Mouse (Mus musculus) lung, postnatal 0 days (tissue): ENCODE data around the gene Mpc1. TPM values are rescaled to one million over a fixed set of nuclear protein-coding genes. Genes with fewer than 3 reads are reported as not detected.

ENCODE experiments used
- ATAC-seq: fragments of 200-750 bp; cut with Nextera tagmentation; 2 replicates; pipeline ENCODE4 v1.8.0; 2017; ENCODE audit warnings: moderate library complexity
- DNase-seq: peaks from one replicate; pipeline ENCODE4 v3.0.0-alpha.2; 2016; ENCODE audit warnings: low spot score
- H3K27ac ChIP-seq: fragments of 300-500 bp; sonication (generic); 2 replicates; pipeline ENCODE4 v1.5.1; 2014; ENCODE audit warnings: antibody characterized with exemption, mild to moderate bottlenecking, low read length, mixed read lengths
- H3K27me3 ChIP-seq: fragments of 300-500 bp; sonication (generic); replicated peaks from 2 replicates; pipeline ENCODE4 v1.6.1; 2014; ENCODE audit warnings: low read length, mixed read lengths; ENCODE audit not compliant: insufficient read depth
- H3K36me3 ChIP-seq: fragments of 300-500 bp; sonication (generic); 2 replicates; pipeline ENCODE4 v1.6.1; 2014; ENCODE audit warnings: low read length, mixed read lengths; ENCODE audit not compliant: insufficient read depth
- H3K4me1 ChIP-seq: fragments of 300-500 bp; sonication (generic); 2 replicates; pipeline ENCODE4 v1.6.1; 2014; ENCODE audit warnings: antibody characterized with exemption, low read depth, low read length, mixed read lengths; ENCODE audit not compliant: insufficient read depth
- H3K4me2 ChIP-seq: fragments of 300-500 bp; sonication (generic); replicated peaks from 2 replicates; pipeline ENCODE4 v1.6.1; 2014; ENCODE audit warnings: low read depth, mild to moderate bottlenecking, low read length, moderate library complexity, mixed read lengths
- H3K4me3 ChIP-seq: fragments of 300-500 bp; sonication (generic); 2 replicates; pipeline ENCODE4 v1.5.1; 2014; ENCODE audit warnings: low read depth, low read length
- H3K9ac ChIP-seq: fragments of 300-500 bp; sonication (generic); replicated peaks from 2 replicates; pipeline ENCODE4 v1.6.1; 2014; ENCODE audit warnings: low read depth, mild to moderate bottlenecking
- H3K9me3 ChIP-seq: fragments of 300-500 bp; sonication (generic); 2 replicates; pipeline ENCODE4 v1.6.1; 2016; ENCODE audit warnings: low read length, mixed read lengths
- CTCF ChIP-seq: IDR thresholded peaks from 2 replicates; pipeline ENCODE4 v1.5.1; 2016; ENCODE audit warnings: antibody characterized with exemption, mild to moderate bottlenecking
- EP300 ChIP-seq: IDR thresholded peaks from 2 replicates; pipeline ENCODE4 v1.6.1; 2016; ENCODE audit warnings: antibody characterized with exemption, mild to moderate bottlenecking, control low read depth
- WGBS: fragments of 180-500 bp; shearing (Covaris S2); extraction: QIAGEN DNeasy Blood & Tissue Kit; methylation state at CpG from one replicate; pipeline ENCODE4 v1.1.7; 2014; 5-methylcytosine and 5-hydroxymethylcytosine counted together
- polyA plus RNA-seq: library from polyadenylated mRNA; unstranded; fragments of >200 nt; fragmentation: Nextera tagmentation; extraction: Ambion mirVana; gene quantifications from 2 replicates; pipeline ENCODE4 v1.2.1, GENCODE M21; 2015

Gene Mpc1
- polyA plus RNA-seq, 1 experiment from 2014 or later, result 283 TPM

DNA sequence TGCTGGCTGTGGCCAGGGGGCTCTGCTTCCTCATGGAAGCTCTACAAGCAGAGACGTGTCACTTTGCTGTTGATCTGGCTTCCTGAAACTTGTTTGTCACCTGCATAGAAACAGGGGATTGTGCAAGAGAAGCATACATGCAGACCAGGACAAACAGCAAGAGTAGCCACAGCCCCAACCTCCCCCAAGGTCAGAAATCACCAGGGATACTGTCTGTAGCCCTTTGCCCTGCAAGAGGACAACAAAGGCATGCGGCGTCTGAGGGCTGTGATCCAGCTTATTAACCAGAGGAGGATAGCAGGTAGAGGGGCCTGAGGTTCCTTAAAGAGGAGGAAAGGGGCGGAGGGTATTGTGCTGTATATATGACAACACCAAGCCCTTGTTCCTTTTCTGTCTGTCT, 6.6 kb upstream of the Mpc1 start:
- TF ChIP-seq CTCF, result no peak
- TF ChIP-seq EP300, result no peak
- Histone ChIP-seq H3K36me3 (no peaks in the 10 kb centered on the region), H3K27ac (no peak overlapping the region), H3K4me2 (no peak overlapping the region), H3K9ac (no peak overlapping the region), H3K4me1 (peaks cover 3% of the 10 kb centered on the region; the same call in 1 of the 2 replicates), H3K9me3 (no peaks in the 10 kb centered on the region), H3K27me3 (no peaks in the 10 kb centered on the region), H3K4me3 (no peak overlapping the region)
- 64% methylated on average over 4 of the region's 4 CpGs for WGBS
- ATAC-seq (no peak), DNase-seq (no peak)

DNA sequence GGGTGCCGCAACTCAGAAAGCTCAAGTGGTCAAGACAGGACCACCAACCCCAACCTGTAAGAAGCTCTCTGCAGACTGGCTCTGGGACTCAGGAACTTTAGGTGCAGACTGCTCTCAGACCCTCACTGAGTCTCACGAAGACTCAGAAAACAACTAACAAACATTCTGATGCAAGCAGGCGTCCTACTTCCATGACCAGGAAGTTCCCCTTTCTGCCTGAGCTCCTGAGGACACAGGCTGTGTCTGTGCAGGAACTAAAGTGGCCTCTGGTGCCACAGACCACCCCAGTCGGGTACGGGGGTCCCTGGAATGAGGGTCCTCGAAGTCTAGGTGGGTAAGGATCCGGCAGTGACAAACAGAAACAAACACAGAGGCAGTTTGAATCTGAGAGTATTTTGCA, 6.0 kb upstream of the Mpc1 start:
- H3K27ac ChIP-seq, result no peak overlapping the region
- H3K36me3 ChIP-seq, result no peaks in the 10 kb centered on the region
- no peak overlapping the region for H3K4me3 ChIP-seq
- DNase-seq, result no peak
- no peak for TF ChIP-seq CTCF
- TF ChIP-seq EP300, result no peak
- WGBS, result 72% methylated on average over 7 of the region's 7 CpGs
- no peaks in the 10 kb centered on the region for H3K9me3 ChIP-seq
- no peaks in the 10 kb centered on the region for H3K27me3 ChIP-seq
- no peak overlapping the region for H3K9ac ChIP-seq
- peaks cover 3% of the 10 kb centered on the region; the same call in 1 of the 2 replicates for H3K4me1 ChIP-seq
- H3K4me2 ChIP-seq, result no peak overlapping the region
- ATAC-seq, result no peak

DNA sequence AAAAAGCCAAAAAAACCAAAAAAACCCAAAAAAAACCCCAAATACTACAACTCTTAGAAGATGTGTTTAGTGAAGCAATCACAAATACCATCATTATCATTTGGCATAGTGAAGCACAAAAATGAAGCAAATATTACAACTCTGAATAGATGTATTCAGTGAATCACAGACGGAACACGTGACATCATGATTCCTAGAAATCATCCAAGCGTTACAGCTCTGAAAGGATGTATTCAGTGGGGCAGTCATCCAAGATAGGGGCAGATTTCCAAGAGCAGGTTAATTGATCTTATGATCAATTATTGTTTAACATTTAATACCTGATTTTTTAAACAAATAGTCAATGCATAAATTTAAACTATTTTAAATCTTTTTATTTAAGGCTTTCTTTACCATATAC, 5.4 kb upstream of the Mpc1 start:
- H3K9me3 ChIP-seq, result no peaks in the 10 kb centered on the region
- ATAC-seq (no peak), DNase-seq (no peak)
- H3K4me1 ChIP-seq, result 0 out of 2 replicates have a peak, but pooled peaks cover 1% of the 10 kb centered on the region
- H3K4me3 ChIP-seq, result no peak overlapping the region
- no peak overlapping the region for H3K9ac ChIP-seq
- 86% methylated on average over 3 of the region's 3 CpGs for WGBS
- no peak for TF ChIP-seq CTCF
- TF ChIP-seq EP300, result no peak
- H3K4me2 ChIP-seq, result no peak overlapping the region
- H3K27me3 ChIP-seq, result no peaks in the 10 kb centered on the region
- no peaks in the 10 kb centered on the region for H3K36me3 ChIP-seq
- no peak overlapping the region for H3K27ac ChIP-seq

DNA sequence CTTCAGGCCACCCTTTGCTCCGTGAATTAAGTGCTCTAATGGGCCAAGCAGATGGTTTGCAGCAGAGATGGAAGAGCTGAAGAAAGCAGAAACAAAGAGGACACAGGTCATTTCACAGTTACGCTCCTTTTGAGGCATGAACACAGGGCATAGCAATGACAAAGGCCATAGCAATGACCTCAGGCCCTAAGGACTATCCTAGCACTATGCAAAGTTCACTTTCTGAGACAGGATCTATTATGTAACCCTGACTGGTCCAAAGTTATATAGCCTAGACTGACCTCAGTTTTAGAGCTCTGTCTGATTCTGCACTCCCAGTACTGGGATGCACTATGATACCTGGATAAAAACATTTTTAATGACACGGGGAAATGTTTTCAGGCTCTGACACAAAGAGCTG, 4.3 kb upstream of the Mpc1 start:
- TF ChIP-seq EP300 (no peak), CTCF (no peak)
- no peaks in the 10 kb centered on the region for H3K9me3 ChIP-seq
- DNase-seq (no peak), ATAC-seq (no peak)
- H3K27ac ChIP-seq, result no peak overlapping the region
- H3K27me3 ChIP-seq, result no peaks in the 10 kb centered on the region
- no peaks in the 10 kb centered on the region for H3K4me1 ChIP-seq
- no peaks in the 10 kb centered on the region for H3K36me3 ChIP-seq
- WGBS, result 69% methylated on average over 3 of the region's 3 CpGs
- H3K4me3 ChIP-seq, result no peak overlapping the region
- no peak overlapping the region for H3K4me2 ChIP-seq
- H3K9ac ChIP-seq, result no peak overlapping the region

DNA sequence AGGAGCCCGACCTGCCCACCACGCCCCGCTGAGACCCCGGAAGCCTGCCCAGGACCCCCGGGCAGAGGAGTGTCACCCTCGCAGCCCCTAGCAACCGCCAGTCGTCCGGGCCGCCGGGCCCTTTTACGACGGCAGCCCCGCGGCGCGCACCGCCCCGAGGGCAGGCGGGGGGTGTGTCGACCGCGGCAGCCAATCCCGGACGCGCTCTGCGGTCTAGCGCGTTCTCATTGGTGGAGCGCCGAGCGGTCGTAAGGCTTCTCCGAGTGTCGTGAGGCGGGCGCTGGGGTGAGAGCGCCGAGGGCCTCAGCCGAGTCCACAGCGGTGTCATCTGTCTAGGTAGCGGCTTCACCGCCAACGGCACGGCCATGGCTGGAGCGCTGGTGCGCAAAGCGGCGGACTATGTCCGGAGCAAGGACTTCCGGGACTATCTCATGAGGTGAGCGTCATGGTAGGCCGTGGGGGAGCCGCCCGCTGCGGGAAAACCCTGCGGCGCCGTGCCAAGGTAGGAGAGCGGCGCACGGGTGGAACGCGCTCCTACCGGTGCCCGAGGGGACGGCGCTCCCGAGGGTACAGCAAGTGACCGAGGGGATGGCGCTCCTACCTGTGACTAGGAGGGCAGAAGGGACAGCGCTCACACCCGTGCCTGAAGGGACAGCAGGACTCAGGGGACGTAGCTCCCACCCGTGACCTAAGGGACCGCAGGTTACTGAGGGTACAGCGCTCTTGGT, 986 bp downstream of the Mpc1 start:
- ATAC-seq, result peak; percentile 97
- H3K4me3 ChIP-seq, result peak overlapping the region; percentile 80
- peak overlapping the region; percentile 97 for H3K4me2 ChIP-seq
- no peaks in the 10 kb centered on the region for H3K36me3 ChIP-seq
- DNase-seq, result peak; percentile 98
- under 1% methylated on average over 63 of the region's 77 CpGs for whole genome bisulfite sequencing
- peaks cover 8% of the 10 kb centered on the region; the same call in 1 of the 2 replicates for H3K4me1 ChIP-seq
- no peaks in the 10 kb centered on the region for H3K9me3 ChIP-seq
- peak overlapping the region; percentile 76 for H3K9ac ChIP-seq
- TF ChIP-seq EP300 (no peak), CTCF (peak; percentile 61)
- H3K27me3 ChIP-seq, result no peaks in the 10 kb centered on the region
- peak overlapping the region; percentile 97 for H3K27ac ChIP-seq

DNA sequence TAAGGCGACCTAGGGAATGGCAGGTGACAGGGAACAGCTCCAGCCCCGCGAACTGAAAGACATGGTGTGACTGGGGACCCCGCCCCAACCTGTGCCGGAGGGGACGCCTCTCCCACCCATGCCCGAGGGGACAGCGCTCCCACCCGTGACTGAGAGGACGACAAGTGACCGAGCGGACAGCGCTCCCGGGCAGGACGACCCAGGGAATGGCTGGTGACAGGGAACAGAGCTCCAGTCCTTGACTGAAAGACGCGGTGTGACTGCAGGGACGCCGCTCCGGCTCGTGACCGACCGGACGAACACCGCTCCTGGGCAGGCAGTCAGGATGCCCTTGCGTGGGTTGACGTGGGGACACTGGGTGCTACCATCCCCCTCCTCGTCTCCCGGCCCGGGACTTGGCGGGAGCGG, 1.6 kb downstream of the Mpc1 start:
- H3K4me1 ChIP-seq, result peaks cover 8% of the 10 kb centered on the region; the same call in 1 of the 2 replicates
- peak overlapping the region; percentile 97 for H3K4me2 ChIP-seq
- no peaks in the 10 kb centered on the region for H3K27me3 ChIP-seq
- under 1% methylated on average over 32 of the region's 32 CpGs for WGBS
- peak overlapping the region; percentile 80 for H3K4me3 ChIP-seq
- ATAC-seq (peak; percentile 3), DNase-seq (peak; percentile 52)
- peak overlapping the region; percentile 76 for H3K9ac ChIP-seq
- no peaks in the 10 kb centered on the region for H3K9me3 ChIP-seq
- H3K27ac ChIP-seq, result peak overlapping the region; percentile 97
- TF ChIP-seq EP300 (no peak), CTCF (no peak; the same call in 1 of the 2 replicates)
- no peaks in the 10 kb centered on the region for H3K36me3 ChIP-seq
